ENCODE assay signal across 14 mouse cellular contexts in the genomic region with DNA sequence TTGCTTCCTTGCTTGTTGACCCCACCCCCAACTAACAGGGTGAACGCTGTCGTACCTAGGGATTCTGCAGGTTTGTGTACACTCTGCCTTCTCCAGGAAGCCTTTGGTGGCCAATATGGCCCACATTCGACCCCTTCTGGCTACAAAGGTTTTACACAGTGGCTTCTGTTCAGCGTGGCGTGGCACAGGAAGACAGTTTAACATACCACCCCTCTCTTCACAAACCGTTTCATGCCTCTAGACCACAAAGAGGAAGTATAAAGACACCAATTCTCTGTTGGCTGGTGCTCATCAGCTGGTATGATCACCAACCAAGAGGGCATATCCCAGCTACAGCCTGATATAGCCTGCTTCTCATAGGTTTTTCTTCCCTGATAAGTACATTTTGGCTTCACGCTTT.
DNase-seq lines count a peak whose midpoint lies in the region; ATAC-seq lines count a peak whose summit lies in the region.
"Had no signal": no experiment of that assay in that cellular context is flagged by ENCODE, and none has a peak within 500 bp of the region (broad histone marks: within the 10 kb centered on the region; RNA-seq: fewer than 3 reads in every experiment).

No protein-coding gene starts in this region.

- intact Hi-C loops in heart, postnatal 36 days (cut with DNase I), result no loop called here
- intact Hi-C loops in heart, postnatal 14 days (cut with DNase I), result no loop called here

- ATAC-seq in CD4-positive, CD25-positive, alpha-beta regulatory T cell, adult 4 months, result peak; percentile 60
- peak; percentile 88 for ATAC-seq in common myeloid progenitor, adult 5-6 weeks (replicated peaks; ENCODE audit: low read depth, poor library complexity, severe bottlenecking)
- ATAC-seq in neutrophil, adult 5-6 weeks (ENCODE audit: extremely low read depth, insufficient number of reproducible peaks, low FRiP score, poor library complexity, severe bottlenecking), result peak; percentile 90
- ATAC-seq: forebrain, embryonic 13.5 days had no signal

- peak; percentile 39 for DNase-seq in spleen, adult 12 weeks (ENCODE audit: low spot score)
- DNase-seq in spleen, postnatal 14 days (ENCODE audit: low spot score in 2 of 2), result no peak
- DNase-seq in heart, postnatal 36 days, result no peak
- DNase-seq in heart, postnatal 14 days, result no peak
- DNase-seq in layer of hippocampus, adult 9-11 months, result no peak
- DNase-seq: adrenal gland, postnatal 25 days; cerebellum, postnatal 36 days; kidney, postnatal 10 days; left cerebral cortex, postnatal 4 days; right cerebral cortex, postnatal 4 days had no signal
